Mouse (Mus musculus) naive thymus-derived CD4-positive, alpha-beta T cell, adult 2 months (primary cell): ENCODE results near the gene Stk32c.

Source experiments
- DNase-seq: peaks from one replicate; pipeline ENCODE4 v3.0.0-alpha.2; 2011; ENCODE audit warnings: low read depth

Gene Stk32c

GRCm38 (mm10) chr7:139212754-139213745, at the start of gene Stk32c, which contains the start of gene Lrrc27:
Gene Stk32c (minus strand): TSS chr7:139213307.
Gene Lrrc27 (plus strand): TSS chr7:139212988.
- DNase-seq = peak; percentile 99

- no peak for DNase-seq
Observed at GRCm38 (mm10) chr7:139257752-139258542, 44.8 kb upstream of the Stk32c start.

GRCm38 (mm10) chr7:139254626-139255025, 41.5 kb upstream of the Stk32c start:
- DNase-seq = no peak

- no peak for DNase-seq
Observed at GRCm38 (mm10) chr7:139253462-139253861, 40.4 kb upstream of the Stk32c start.

GRCm38 (mm10) chr7:139252986-139253385, 39.9 kb upstream of the Stk32c start:
- no peak for DNase-seq

- DNase-seq = no peak
Observed at GRCm38 (mm10) chr7:139252566-139252965, 39.5 kb upstream of the Stk32c start.

GRCm38 (mm10) chr7:139251881-139252301, 38.8 kb upstream of the Stk32c start:
- DNase-seq = no peak

GRCm38 (mm10) chr7:139249406-139250210, 36.5 kb upstream of the Stk32c start:
- DNase-seq = peak; percentile 28

- peak; percentile 44 for DNase-seq
Observed at GRCm38 (mm10) chr7:139248615-139249405, 35.7 kb upstream of the Stk32c start.

GRCm38 (mm10) chr7:139247881-139248614, 34.9 kb upstream of the Stk32c start, which contains the start of gene Pwwp2b:
Gene Pwwp2b (plus strand): TSS chr7:139248482.
- peak; percentile 80 for DNase-seq

GRCm38 (mm10) chr7:139246931-139247880, 34.1 kb upstream of the Stk32c start:
- peak; percentile 26 for DNase-seq

GRCm38 (mm10) chr7:139246086-139246485, 33.0 kb upstream of the Stk32c start:
- DNase-seq = no peak

- DNase-seq = no peak
Observed at GRCm38 (mm10) chr7:139239432-139239831, 26.3 kb upstream of the Stk32c start.

GRCm38 (mm10) chr7:139235651-139236358, 22.7 kb upstream of the Stk32c start:
- peak; percentile 37 for DNase-seq

- peak; percentile 25 for DNase-seq
Observed at GRCm38 (mm10) chr7:139234426-139235188, 21.5 kb upstream of the Stk32c start.

- DNase-seq = peak; percentile 90
Observed at GRCm38 (mm10) chr7:139233714-139234113, 20.6 kb upstream of the Stk32c start.

- no peak for DNase-seq
Observed at GRCm38 (mm10) chr7:139230241-139230640, 17.1 kb upstream of the Stk32c start.
